Mouse (Mus musculus) erythroblast, adult 5-6 weeks (primary cell): ENCODE results near the gene Ugt2b34. TPM values are rescaled to one million over a fixed set of nuclear protein-coding genes. Genes with fewer than 3 reads are reported as not detected.

Experiments used
- total RNA-seq, 2 experiments: library from RNA; stranded (forward) in 1 of 2; stranded (reverse) in 1 of 2; fragments of 150-400 nt in 1 of 2; fragments of 200-764, 138-1000 nt in 1 of 2; gene quantifications; 2 replicates each; pipeline versions ENCODE4 v1.2.3 to v1.2.4; 2015 to 2017; ENCODE audit warnings: low replicate concordance in 2 of 2

Ugt2b34 gene
- total RNA-seq, 2 experiments from 2014 or later, result not detected

Other genes with a start within 250 kb of the Ugt2b34 start
- gene Tmprss11b, start 230.6 kb downstream of the Ugt2b34 start, total RNA-seq (2015; ENCODE audit: low replicate concordance), result not detected in 2 replicates
- not detected in 2 replicates for gene Tmprss11b, start 230.6 kb downstream of the Ugt2b34 start, total RNA-seq (2017; ENCODE audit: low replicate concordance)
- gene Tmprss11e, start 161.1 kb downstream of the Ugt2b34 start, total RNA-seq (2015; ENCODE audit: low replicate concordance), result not detected in 2 replicates
- gene Tmprss11e, start 161.1 kb downstream of the Ugt2b34 start, total RNA-seq (2017; ENCODE audit: low replicate concordance), result not detected in 2 replicates
- gene Ythdc1, start 102.7 kb downstream of the Ugt2b34 start, total RNA-seq (2015; ENCODE audit: low replicate concordance), result 217 and 251 TPM in 2 replicates
- gene Ythdc1, start 102.7 kb downstream of the Ugt2b34 start, total RNA-seq (2017; ENCODE audit: low replicate concordance), result 259 and 264 TPM in 2 replicates
- gene Ugt2b1, start 19.6 kb upstream of the Ugt2b34 start, total RNA-seq (2015; ENCODE audit: low replicate concordance), result not detected in 2 replicates
- not detected in 2 replicates for gene Ugt2b1, start 19.6 kb upstream of the Ugt2b34 start, total RNA-seq (2017; ENCODE audit: low replicate concordance)
- not detected in 2 replicates for gene Ugt2b35, start 93.9 kb upstream of the Ugt2b34 start, total RNA-seq (2015; ENCODE audit: low replicate concordance)
- not detected in 2 replicates for gene Ugt2b35, start 93.9 kb upstream of the Ugt2b34 start, total RNA-seq (2017; ENCODE audit: low replicate concordance)
- gene Ugt2b36, start 185.6 kb upstream of the Ugt2b34 start, total RNA-seq (2015; ENCODE audit: low replicate concordance), result not detected in 2 replicates
- not detected in 2 replicates for gene Ugt2b36, start 185.6 kb upstream of the Ugt2b34 start, total RNA-seq (2017; ENCODE audit: low replicate concordance)
- not detected in 2 replicates for gene Ugt2b5, start 233.4 kb upstream of the Ugt2b34 start, total RNA-seq (2015; ENCODE audit: low replicate concordance)
- not detected in 2 replicates for gene Ugt2b5, start 233.4 kb upstream of the Ugt2b34 start, total RNA-seq (2017; ENCODE audit: low replicate concordance)